Mouse (Mus musculus) ES-E14 (cell line): ENCODE measurements at regions not wholly inside any gene's neighbourhood (a gene's known extent, or its start where the extent isn't known, plus 50 kb on each side); places are given as distances from the start of the nearest gene placed in this dataset.

Source experiments
- MAFK ChIP-seq: IDR thresholded peaks from 2 replicates; pipeline ENCODE4 v1.6.1; 2014; ENCODE audit warnings: mild to moderate bottlenecking, low read depth, low read length, inconsistent platforms; ENCODE audit not compliant: insufficient read depth
- ZNF384 ChIP-seq: IDR thresholded peaks from 2 replicates; pipeline ENCODE4 v1.6.1; 2012; ENCODE audit warnings: low read depth, low read length, inconsistent platforms

GRCm38 (mm10) chr9:47423462-47423832, 106.5 kb upstream of the Cadm1 start:
- no peak for TF ChIP-seq MAFK
- no peak for TF ChIP-seq ZNF384
